Mouse (Mus musculus) liver, adult 2 months (tissue): Measurements from ENCODE around the gene Mgarp.

Source experiments
- CTCF ChIP-seq: fragments of 200-500 bp; IDR thresholded peaks from 2 replicates; pipeline ENCODE4 v1.5.1; 2011; ENCODE audit warnings: low read depth, low read length, control low read depth
- POLR2A ChIP-seq: fragments of 200-500 bp; IDR thresholded peaks from 2 replicates; pipeline ENCODE4 v1.6.1; 2011; ENCODE audit warnings: low read length, control low read depth; ENCODE audit not compliant: insufficient read depth; ENCODE audit errors: extremely low read depth

DNA sequence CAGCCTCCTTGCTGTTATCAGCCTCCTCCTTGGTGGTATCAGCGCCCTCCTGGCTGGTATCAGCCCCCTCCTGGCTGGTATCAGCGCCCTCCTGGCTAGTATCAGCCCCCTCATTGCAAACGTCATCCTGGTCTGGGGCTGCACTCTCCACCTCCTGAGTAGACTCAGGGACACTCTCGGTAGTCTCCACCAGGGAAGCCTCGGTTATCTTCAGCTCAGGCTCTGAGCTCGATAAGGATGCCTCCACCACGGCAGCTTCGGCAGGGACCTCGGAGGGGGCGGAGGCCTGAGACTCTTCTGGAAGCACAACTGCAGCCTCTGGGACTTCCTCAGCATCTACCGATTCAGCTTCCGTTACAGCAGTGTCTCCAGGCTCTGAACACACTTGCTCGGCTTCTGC is 7.6 kb downstream of the Mgarp start:
- TF ChIP-seq CTCF (no peak), POLR2A (no peak)
